Comparison of ENCODE assay signal across 29 mouse cellular contexts in genomic region chr5:32078986-32079385, GRCm38 (mm10). TPM values are rescaled to one million over a fixed set of nuclear protein-coding genes. Genes with fewer than 3 reads are reported as not detected.
DNase-seq lines count a peak whose midpoint lies in the region; ATAC-seq and TF ChIP-seq lines count a peak whose summit lies in the region.
"Had no signal": no experiment of that assay in that cellular context is flagged by ENCODE, and none has a peak within 500 bp of the region (broad histone marks: within the 10 kb centered on the region; RNA-seq: fewer than 3 reads in every experiment).

No protein-coding gene starts in this region.

- TF ChIP-seq CTCF in midbrain, postnatal 0 days (IDR thresholded peaks at IDR 0.05) = no peak
- TF ChIP-seq CTCF in heart, adult 2 months (IDR thresholded peaks at IDR 0.05) = no peak

- no peak for TF ChIP-seq EP300 in heart, adult 2 months (IDR thresholded peaks at IDR 0.05; ENCODE audit: insufficient read depth, low read depth, low read length)

- peak; percentile 76 for DNase-seq in heart, adult 11 months
- no peak for DNase-seq in heart, adult 9 months (ENCODE audit: low spot score in 2 of 2)
- peak; percentile 20 for DNase-seq in lung, postnatal 36 days
- DNase-seq in lung, postnatal 4 days = no peak
- peak; percentile 16 for DNase-seq in forelimb bud, embryonic 11.5 days (ENCODE audit: low read depth, low spot score)
- no peak for DNase-seq in midbrain, postnatal 0 days (ENCODE audit: low spot score)
- no peak for DNase-seq in heart, adult 2 months
- DNase-seq: adrenal gland, postnatal 14 days; cerebellum, adult 11 months; cerebellum, adult 9-10 months; cerebellum, postnatal 36 days; heart, postnatal 36 days; kidney, adult 9 months; kidney, postnatal 10 days; layer of hippocampus, adult 9-11 months; right cerebral cortex, postnatal 4 days; thymus, adult 2 months; thymus, postnatal 36 days had no signal

- intact Hi-C loops in heart, adult 2 months (cut with DNase I) = no loop called here

- WGBS in midbrain, postnatal 0 days = 88% methylated on average over 4 of the region's 4 CpGs
- WGBS in heart, adult 2 months = 81% methylated on average over 4 of the region's 4 CpGs

- no peak for TF ChIP-seq POLR2A in heart, adult 2 months (IDR thresholded peaks at IDR 0.05; ENCODE audit: insufficient read depth, low read depth, low read length)

- H3K9ac ChIP-seq in midbrain, postnatal 0 days (replicated peaks; ENCODE audit: low read length, poor library complexity, severe bottlenecking) = no peak overlapping the region
- H3K9ac ChIP-seq in heart, adult 2 months (ENCODE audit: low read depth, low read length) = no peak overlapping the region
- H3K9ac ChIP-seq: forebrain, embryonic 15.5 days; hindbrain, embryonic 12.5 days; neural tube, embryonic 12.5 days had no signal

- no peaks in the 10 kb centered on the region for H3K79me2 ChIP-seq in heart, adult 2 months (replicated peaks; ENCODE audit: control insufficient read depth, insufficient read depth, low read length)

- no peaks in the 10 kb centered on the region for H3K27me3 ChIP-seq in midbrain, postnatal 0 days (ENCODE audit: insufficient read depth, low read length)
- H3K27me3 ChIP-seq in heart, adult 2 months (ENCODE audit: control insufficient read depth, insufficient read depth, low read length) = no peaks in the 10 kb centered on the region
- H3K27me3 ChIP-seq: forebrain, embryonic 15.5 days; hindbrain, embryonic 12.5 days; neural tube, embryonic 12.5 days had no signal

- no peak overlapping the region for H3K27ac ChIP-seq in midbrain, postnatal 0 days (ENCODE audit: low read depth, low read length)
- no peak overlapping the region for H3K27ac ChIP-seq in heart, adult 2 months
- H3K27ac ChIP-seq: forebrain, embryonic 10.5 days; forebrain, embryonic 15.5 days; hindbrain, embryonic 12.5 days; neural tube, embryonic 12.5 days had no signal

- H3K9me3 ChIP-seq in midbrain, postnatal 0 days (ENCODE audit: low read length) = no peaks in the 10 kb centered on the region
- H3K9me3 ChIP-seq: forebrain, embryonic 10.5 days; forebrain, embryonic 15.5 days; hindbrain, embryonic 12.5 days; neural tube, embryonic 12.5 days had no signal

- no peak overlapping the region for H3K4me2 ChIP-seq in midbrain, postnatal 0 days (ENCODE audit: low read depth, low read length, poor library complexity, severe bottlenecking)
- H3K4me2 ChIP-seq: forebrain, embryonic 15.5 days; heart, embryonic 11.5 days; hindbrain, embryonic 12.5 days; liver, embryonic 11.5 days; midbrain, embryonic 11.5 days; neural tube, embryonic 12.5 days had no signal

- H3K36me3 ChIP-seq in midbrain, postnatal 0 days (ENCODE audit: insufficient read depth, low read length) = no peaks in the 10 kb centered on the region
- H3K36me3 ChIP-seq in heart, adult 2 months (ENCODE audit: control insufficient read depth, insufficient read depth, low read length) = no peaks in the 10 kb centered on the region
- H3K36me3 ChIP-seq: forebrain, embryonic 10.5 days; forebrain, embryonic 15.5 days; hindbrain, embryonic 12.5 days; neural tube, embryonic 12.5 days had no signal

- no peak overlapping the region for H3K4me3 ChIP-seq in midbrain, postnatal 0 days (ENCODE audit: low read depth, low read length)
- no peak overlapping the region for H3K4me3 ChIP-seq in heart, adult 2 months
- H3K4me3 ChIP-seq: forebrain, embryonic 10.5 days; forebrain, embryonic 15.5 days; hindbrain, embryonic 12.5 days; myocyte; neural tube, embryonic 12.5 days had no signal

- H3K4me1 ChIP-seq in midbrain, postnatal 0 days (ENCODE audit: insufficient read depth, low read length) = no peaks in the 10 kb centered on the region
- H3K4me1 ChIP-seq in heart, adult 2 months (ENCODE audit: control insufficient read depth, insufficient read depth, low read length) = peaks cover 4% of the 10 kb centered on the region
- H3K4me1 ChIP-seq: forebrain, embryonic 15.5 days had no signal

- ATAC-seq in midbrain, postnatal 0 days (ENCODE audit: low FRiP score) = no peak
- ATAC-seq: forebrain, embryonic 15.5 days; intestine, postnatal 0 days; lung, postnatal 0 days; midbrain, embryonic 16.5 days had no signal

RNA-seq across cellular contexts. Expression of gene Fosl2, which starts 56.6 kb away (rescaled TPM):
- total RNA-seq in midbrain, postnatal 0 days (2014; rRNA removed) = 5.5 and 6.4 TPM in 2 replicates
- polyA plus RNA-seq in midbrain, postnatal 0 days (2015; fragmentation: Nextera tagmentation; extraction: Ambion mirVana) = 0.52 and 0.58 TPM in 2 replicates
- total RNA-seq in heart, adult 2 months (2021) = 10 to 100 TPM; 21.2 to 26.6 TPM
- polyA plus RNA-seq in heart, adult 2 months (2012; rRNA removed) = 10.2 and 11.9 TPM in 2 replicates

Comparison
In these comparisons a context has a peak if more than half of its experiments do, and no peak if none do; other contexts are left out.
1. DNase-seq: peak in heart, adult 11 months (single experiment), lung, postnatal 36 days (single experiment) and forelimb bud, embryonic 11.5 days (single experiment); none in heart, adult 9 months (0 of 2), lung, postnatal 4 days (0 of 2), midbrain, postnatal 0 days (single experiment) and heart, adult 2 months (0 of 2).